Mouse (Mus musculus) right cerebral cortex, postnatal 36 days (tissue): ENCODE measurements around the gene H1f0.

Source experiments
- DNase-seq, 2 experiments: peaks; one replicate each; pipeline ENCODE4 v3.0.0; 2022; ENCODE audit warnings: low spot score in 2 of 2, mixed read lengths in 1 of 2

Gene H1f0

GRCm38 (mm10) chr15:79028237-79028738 is at the start of gene H1f0:
H1f0 (plus strand) TSS chr15:79028450.
- DNase-seq, result peak; percentile 87 to 90

GRCm38 (mm10) chr15:78978875-78979274 is 49.4 kb upstream of the H1f0 start:
- no peak for DNase-seq

DNA sequence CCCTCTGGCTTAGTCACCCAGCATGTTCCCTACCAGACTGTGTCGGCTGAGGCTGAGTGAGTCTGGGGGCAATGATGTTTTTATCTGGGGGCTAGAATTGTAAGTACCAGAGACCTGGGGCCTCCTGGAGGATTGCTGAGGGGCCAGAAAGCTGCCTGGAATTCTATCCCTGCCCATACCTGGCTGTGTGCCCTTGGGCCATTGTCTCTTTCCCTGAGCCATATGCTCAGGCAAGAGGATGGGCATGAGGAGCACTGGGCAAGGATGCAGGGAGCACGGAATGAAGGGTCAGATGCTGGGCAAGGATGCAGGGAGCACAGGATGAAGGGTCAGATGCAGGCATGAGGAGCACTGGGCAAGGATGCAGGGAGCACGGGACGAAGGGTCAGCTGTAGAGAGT is 48.2 kb upstream of the H1f0 start:
- no peak for DNase-seq

DNA sequence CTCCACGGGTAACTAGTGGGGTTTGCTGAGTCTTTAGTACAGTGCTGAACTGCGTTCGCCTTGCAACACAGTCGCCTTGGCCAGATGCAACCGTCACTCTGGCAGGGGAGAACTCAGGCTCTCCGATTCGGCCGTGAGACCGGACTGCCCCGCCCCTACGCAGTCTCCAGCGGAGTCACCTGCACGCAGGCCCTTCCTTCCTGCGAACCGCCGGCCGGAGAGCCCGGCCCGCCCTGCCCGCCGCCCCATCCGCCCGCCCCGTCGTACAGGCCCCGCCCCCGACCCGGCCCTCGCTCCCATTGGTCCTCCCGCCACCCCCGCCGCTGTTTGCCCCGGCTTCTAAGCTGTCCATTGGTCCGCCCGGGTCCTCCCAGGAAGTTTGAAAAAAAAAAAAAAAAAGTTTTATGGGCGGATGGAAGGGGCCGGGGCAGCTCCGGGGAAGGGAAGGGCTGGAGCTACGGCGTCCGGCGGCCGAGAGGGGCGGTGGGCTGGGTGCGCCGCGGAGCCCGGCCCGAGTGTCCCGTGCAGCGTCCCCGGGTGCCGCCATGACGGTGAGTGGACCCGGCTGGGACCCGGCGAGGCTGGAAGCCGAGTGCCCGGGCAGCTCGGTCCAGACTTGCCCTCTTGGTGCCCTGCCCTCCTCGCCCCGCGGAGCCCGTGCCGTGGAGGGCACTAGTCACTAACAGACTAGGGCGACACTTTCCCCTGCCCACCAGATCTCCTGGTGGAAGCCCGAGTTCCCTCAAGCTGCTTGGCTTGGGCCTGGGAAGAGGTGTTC is 45.4 kb upstream of the H1f0 start:
- DNase-seq, result peak; percentile 25 to 26

DNA sequence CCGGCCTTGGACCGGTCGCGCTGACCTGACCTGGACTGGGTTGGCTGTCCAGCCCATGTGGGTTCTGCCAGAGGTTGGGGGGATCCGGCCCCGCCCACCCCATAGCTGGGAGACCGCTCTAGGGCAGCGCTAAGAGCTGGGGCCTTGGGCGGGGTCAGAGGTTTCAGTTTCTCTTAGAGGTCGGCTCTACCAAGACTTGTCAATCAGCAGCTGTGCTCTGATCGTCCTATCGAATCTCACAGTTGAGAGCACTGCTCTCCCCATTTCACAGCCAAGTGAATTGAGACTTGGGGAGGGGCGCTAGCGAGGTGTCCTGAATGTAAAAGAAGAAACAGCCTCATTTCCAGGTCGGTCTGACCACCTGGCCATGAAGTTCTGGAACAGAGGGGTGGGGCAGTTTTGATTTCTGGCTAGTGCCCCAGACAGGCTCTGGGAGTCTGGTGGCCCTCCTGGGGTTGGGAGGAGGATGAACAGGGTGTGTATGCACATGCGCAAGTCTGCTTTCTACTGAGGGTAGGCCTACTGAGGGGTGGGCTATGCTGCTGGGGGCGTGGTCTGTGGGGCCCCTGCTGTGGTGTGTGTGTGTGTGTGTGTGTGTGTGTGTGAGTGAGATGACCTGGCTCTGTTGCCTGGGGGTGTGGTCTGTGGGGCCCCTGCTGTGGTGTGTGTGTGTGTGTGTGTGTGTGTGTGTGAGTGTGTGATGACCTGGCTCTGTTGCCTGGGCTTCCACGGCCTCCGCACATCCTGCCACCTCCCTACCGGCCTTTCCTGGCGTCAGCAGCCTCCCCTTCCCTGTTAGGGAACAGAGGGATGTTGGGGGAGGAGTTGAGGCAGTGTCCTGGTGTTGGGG is 44.6 kb upstream of the H1f0 start:
- DNase-seq, result peak in 1 of 2 experiments; percentile 33

DNA sequence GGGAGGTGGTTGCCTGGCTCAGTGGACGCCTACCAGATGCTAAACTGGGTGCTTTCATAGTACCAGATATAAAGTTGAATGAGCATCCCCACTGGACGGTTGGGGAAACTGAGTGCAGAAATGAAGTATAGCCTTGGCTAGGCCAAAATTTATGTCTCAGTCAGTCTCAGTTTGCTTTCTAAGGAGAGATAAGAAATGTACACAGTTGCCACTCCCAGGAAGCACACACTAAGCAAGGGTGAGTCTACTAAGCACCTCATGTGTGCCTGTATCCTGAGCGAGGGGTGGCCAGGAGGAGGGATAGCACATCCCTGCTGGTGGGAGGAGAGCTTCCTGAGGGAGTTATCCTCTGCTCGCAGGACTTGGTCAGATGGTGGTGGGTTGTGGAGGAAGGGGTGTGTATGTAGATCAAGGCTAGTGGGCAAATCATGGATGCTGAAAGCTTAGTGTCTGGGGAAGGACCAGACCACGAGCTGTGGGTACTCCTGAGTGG is 43.9 kb upstream of the H1f0 start:
- no peak for DNase-seq

DNA sequence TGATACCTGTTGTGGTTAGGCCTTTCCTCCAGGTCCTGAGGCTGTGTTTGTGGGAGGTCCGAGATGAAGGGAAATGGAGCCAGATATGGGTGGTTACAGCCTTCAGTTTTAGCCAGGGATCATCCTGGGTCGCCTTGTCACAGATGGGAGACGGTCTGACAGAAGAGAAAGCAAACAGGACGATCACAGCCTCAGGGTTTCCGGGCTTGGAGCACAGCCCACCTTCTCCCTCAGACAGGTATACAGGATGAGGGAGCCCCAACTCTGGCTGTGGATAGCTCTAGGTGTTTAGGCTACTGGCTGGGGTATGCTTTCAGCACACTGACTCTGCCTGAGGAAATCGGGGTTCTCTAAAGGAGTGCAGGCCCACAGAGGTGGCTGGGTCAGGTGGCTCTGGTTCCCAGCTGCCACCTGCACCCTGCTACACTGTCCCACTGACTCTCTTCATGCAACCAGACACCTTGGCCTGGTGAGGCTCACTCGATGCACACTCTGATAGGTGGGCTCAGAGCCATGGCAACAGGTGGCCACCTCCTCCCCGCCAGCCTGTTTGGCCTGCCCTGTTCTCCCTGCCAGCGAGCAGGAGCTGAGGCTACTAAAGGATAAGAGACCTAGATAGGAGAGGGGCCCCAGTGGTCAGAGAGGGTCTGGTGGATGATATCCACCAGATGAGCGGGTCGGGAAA is 41.6 kb upstream of the H1f0 start:
- no peak for DNase-seq

DNA sequence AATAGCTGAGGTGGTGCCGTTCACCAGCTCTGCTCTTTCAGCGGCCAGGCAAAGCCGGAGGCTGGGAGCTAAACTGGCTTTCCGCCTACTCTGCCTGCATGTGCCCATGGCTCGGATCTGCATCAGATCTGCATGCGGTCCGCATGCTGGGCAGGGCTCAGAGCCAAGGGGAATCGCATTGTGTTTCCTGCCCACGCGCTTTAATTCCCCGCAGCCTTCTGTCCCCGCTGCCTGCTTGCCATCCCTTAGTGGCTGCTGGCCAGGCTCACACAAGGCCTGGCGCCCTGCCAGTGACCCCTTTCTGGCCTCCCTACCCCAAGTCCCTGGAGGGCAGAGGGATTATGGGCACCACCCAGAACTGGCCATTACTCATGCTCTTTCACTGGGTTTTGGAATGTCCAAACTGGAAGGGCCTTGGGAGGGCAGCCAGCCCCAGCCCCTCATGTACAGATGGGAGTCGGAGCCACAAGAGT is 39.7 kb upstream of the H1f0 start:
- DNase-seq, result peak; percentile 81 to 85

DNA sequence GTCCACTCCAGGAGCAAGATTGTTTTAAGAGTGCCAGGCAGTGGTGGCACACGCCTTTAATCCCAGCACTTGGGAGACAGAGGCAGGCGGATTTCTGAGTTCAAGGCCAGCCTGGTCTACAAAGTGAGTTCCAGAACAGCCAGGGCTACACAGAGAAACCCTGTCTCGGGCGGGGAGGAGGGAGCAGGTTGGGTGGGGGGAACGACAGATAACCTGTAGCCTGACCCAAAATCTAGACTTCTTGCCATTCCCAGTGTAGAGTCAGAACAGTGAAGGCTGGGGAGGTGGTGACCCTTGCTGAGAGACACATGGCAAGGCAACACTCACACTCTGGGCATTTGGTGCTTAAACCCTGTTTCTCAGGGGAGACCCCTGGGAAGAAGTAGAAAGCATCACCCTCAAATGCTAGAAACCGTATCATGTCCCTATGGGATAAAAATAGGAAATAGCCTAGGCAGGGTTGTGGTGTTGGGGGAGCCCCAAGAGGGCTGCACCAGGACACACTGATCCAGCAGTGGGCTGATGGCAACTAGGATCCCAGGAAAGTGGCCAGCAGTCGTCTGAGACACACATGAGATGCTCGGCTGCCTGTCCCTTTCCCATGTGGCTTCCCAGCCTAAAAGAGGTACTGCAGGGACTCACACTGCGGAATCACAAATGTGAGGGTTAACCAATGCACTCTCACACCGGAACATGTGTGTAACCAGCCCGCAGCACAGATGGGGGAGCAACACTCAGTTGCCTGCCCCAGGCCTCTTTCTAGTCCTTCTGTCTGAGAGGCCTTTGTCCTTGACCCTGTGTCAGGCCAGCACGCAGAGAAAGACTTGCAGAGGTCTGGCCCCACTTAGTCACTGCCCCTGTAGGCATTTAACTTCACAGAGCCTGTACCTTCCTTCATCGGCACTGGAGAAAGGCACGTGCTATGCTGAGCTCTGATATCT is 38.8 kb upstream of the H1f0 start:
- DNase-seq, result no peak

DNA sequence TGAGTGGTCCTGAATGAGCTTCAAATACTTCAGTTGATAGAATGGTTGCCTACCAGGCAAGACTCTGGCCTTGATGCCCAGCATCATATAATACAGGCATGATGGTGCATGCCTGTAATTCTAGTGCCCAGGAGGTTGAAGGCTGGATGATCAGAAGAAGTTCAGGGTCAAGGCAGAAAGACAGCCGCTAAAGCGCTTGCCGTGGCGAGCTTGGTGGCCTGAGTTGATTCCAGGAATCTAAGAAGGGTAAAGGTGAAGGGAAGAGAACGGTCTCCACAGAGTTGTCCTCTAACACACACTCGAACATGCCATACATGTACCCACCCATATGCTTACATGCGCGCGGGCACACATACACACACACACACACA is 38.2 kb upstream of the H1f0 start:
- DNase-seq, result no peak

DNA sequence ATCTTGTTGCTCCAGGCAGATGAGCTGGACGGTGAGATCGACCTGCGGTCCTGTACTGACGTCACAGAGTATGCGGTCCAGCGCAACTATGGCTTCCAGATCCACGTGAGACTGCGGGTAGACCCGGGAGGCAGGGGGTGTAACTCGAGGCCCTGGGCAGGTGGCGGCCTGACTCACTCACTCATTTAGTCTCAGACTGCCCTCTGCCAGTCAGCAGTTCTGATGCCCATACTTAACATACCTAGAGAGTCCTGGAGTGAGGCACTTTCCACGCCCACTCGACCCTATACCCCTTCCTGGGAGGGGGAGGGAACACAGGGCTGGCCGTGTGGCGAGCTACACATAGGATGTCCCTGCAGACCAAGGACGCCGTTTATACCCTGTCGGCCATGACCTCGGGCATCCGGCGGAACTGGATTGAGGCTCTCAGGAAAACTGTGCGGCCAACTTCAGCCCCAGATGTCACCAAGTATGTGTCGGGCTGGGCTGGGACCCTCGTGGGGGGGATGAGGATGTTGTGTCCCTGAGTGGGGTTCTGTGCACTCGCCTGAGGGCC is 37.2 kb upstream of the H1f0 start:
- DNase-seq, result no peak

- DNase-seq, result no peak
Measured at GRCm38 (mm10) chr15:78992235-78992634, 36.0 kb upstream of the H1f0 start.

DNA sequence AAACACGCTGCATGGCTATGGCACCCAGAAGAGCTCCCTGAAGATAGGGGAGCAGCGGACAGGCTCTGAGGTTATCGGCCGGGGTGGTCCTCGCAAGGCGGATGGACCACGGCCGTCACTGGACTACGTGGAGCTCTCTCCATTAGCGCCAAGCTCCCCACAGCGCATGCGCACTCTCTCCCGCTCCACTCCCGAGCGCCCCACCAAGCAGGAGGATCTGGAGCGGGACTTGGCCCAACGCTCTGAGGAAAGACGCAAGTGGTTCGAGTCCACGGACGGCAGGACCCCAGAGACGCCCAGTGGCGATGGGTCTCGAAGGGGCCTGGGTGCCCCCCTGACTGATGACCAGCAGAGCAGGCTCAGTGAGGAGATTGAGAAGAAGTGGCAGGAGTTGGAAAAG is 35.3 kb upstream of the H1f0 start:
- DNase-seq, result no peak

DNA sequence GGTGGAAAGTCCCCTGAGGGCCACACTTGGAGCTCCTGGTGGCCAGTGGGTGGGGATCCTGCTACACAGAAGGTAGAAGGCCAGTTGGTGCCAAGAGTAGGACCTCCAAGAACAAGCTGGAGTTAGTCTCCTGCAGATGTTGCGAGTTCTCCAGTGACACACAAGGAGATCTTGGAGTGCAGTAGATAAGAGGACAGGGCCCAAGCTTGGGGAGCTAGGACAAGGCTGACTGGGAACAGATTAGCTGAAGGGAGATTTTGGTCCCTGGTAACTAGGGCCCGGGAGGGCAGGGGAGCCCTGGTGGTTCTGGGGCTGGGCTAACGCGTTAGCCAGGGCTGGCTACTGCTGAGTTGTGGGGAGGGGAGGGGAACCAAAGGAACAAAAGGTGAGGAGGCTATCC is 32.3 kb upstream of the H1f0 start:
- DNase-seq, result no peak

DNA sequence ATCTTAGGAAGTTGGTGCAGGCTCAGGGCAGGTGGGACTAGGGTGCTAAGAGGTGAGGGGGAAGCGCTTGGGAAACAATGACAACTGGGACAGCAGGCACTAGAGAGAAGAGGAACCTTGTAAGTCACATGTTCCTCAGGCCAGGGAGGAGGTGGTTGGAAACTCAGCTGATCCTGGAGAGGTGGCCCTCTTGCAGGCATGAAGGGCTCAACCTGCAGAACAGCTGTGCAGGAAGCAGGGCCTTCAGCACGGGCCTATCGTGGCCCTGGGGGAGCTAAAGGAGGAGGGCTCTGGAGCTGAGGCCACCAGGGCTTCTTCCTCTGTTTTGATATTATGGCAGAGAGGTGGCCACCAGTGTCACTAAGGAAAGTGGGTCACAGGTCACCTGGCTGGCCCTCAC is 31.6 kb upstream of the H1f0 start:
- no peak for DNase-seq

DNA sequence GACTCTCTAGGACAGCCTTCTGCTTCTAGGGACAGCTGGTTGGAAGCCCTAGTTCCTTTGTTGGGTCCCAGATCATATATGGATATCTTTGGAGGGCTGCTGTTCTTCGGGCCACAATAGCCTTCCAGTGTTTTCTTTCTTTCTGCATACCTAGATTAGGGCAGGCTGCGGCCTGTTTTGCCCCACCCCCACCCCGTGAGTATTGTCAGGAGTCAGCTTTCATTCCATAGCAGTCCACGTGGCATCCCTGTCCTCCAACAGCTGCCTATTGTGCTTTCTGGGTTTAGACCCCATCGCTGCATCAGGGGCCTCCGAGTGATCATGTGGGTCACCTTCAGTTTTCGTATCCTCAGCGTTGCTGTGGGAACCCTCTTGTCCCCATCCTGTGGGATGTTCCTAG is 29.9 kb upstream of the H1f0 start:
- no peak for DNase-seq

GRCm38 (mm10) chr15:78999586-78999985 is 28.7 kb upstream of the H1f0 start:
- DNase-seq, result no peak

DNA sequence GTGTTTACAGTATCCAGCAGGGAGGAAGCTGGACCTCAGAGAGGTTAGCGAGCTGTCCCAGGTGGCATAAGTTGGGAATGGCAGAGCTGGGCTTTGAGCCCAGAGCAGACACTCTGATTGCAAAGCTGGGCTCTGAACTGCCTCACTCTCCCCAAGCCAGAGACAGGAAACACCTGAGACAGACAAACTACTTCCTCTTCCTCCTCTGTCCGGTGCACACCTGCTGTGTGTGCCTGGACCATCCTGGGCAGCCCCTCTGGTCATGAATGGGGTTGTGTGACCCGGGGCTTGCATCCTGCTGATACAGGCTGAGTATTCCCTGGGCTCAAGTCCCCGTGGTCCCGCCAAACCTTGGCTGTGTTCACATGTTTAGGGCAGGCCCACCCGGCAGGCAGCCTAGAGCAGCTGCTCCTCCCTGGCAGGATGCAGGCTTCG is 27.9 kb upstream of the H1f0 start:
- no peak for DNase-seq

DNA sequence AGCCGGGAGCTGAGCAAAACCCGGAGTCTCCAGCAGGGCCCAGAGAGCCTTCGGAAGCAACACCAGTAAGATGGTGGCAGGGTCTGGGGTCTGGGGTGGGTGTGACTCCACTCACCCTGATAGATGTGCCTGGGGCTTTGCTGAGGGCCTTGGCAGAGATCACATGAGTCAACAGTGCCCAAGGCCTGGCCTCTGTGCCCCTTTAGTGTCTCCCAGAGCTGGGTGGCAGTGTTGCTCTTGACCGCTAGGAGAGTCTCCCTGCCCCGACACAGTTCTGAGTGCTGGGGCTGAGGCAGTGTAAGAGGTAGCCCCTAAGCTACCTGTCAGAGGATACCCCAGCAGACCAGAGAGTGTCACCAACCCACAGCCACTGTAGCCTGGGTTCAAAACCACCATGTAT is 26.7 kb upstream of the H1f0 start:
- DNase-seq, result no peak

GRCm38 (mm10) chr15:79002036-79002435 is 26.2 kb upstream of the H1f0 start:
- no peak for DNase-seq

- no peak for DNase-seq
Measured at GRCm38 (mm10) chr15:79003079-79003478, 25.2 kb upstream of the H1f0 start.
